Mouse (Mus musculus) gastrocnemius, postnatal 25 days (tissue): ENCODE data around the gene C1d. TPM values are rescaled to one million over a fixed set of nuclear protein-coding genes. Genes with fewer than 3 reads are reported as not detected.
A peak's percentile ranks its signal among the peaks of the same experiment; 100 is the strongest.
"Not testable (repeated sequence)": the region's sequence is repeated elsewhere in the genome, so short reads cannot be mapped to it uniquely, and the experiment has no call there.

Source experiments
- DNase-seq: peaks from one replicate; pipeline ENCODE4 v3.0.0; 2022
- long read RNA-seq, 2 experiments: library from polyadenylated mRNA; stranded (forward); transcript quantifications; one replicate each; pipeline ENCODE4 v2.0.0; 2021
- total RNA-seq, 2 experiments: library from RNA; stranded (reverse); gene quantifications; 1 replicate in 1 of 2; 2 replicates in 1 of 2; pipeline ENCODE4 v1.2.3; 2021

Gene C1d
- total RNA-seq, result 10 to 100 TPM; 29.5 to 30.4 TPM
- long read RNA-seq, experiment 1, transcript C1d-201 (5 exons, 2,981 nt), result major isoform, 76 of 79 reads
- long read RNA-seq, experiment 1, partial matches to known transcripts, result 0 of 79 reads
- long read RNA-seq, experiment 1, other reads (novel, unspliced or antisense), result 2 of 79 reads
- long read RNA-seq, experiment 2, transcript C1d-201 (5 exons, 2,981 nt), result major isoform, 65 of 67 reads
- long read RNA-seq, experiment 2, partial matches to known transcripts, result 1 of 67 reads
- long read RNA-seq, experiment 2, other reads (novel, unspliced or antisense), result 0 of 67 reads

- peak; percentile 90 for DNase-seq
Measured at GRCm38 (mm10) chr11:17257443-17257842, at the start of gene C1d. Gene C1d (plus strand): TSS chr11:17257579.

GRCm38 (mm10) chr11:17211258-17212140 is 45.9 kb upstream of the C1d start, which contains the start of gene Pno1:
Gene Pno1 (minus strand): TSS chr11:17211568.
- DNase-seq, result peak; percentile 94

GRCm38 (mm10) chr11:17212141-17212495 is 45.3 kb upstream of the C1d start:
- no peak for DNase-seq

GRCm38 (mm10) chr11:17212903-17213509 is 44.4 kb upstream of the C1d start:
- no peak for DNase-seq

- no peak for DNase-seq
Measured at GRCm38 (mm10) chr11:17215475-17215874, 41.9 kb upstream of the C1d start.

- DNase-seq, result no peak
Measured at GRCm38 (mm10) chr11:17221126-17221525, 36.3 kb upstream of the C1d start.

GRCm38 (mm10) chr11:17232792-17233191 is 24.6 kb upstream of the C1d start:
- DNase-seq, result no peak

GRCm38 (mm10) chr11:17236449-17237037 is 20.8 kb upstream of the C1d start:
- DNase-seq, result no peak

GRCm38 (mm10) chr11:17238598-17238997 is 18.8 kb upstream of the C1d start:
- not testable (repeated sequence) for DNase-seq

GRCm38 (mm10) chr11:17248715-17249114 is 8.7 kb upstream of the C1d start:
- no peak for DNase-seq

- DNase-seq, result no peak
Measured at GRCm38 (mm10) chr11:17256813-17257365, 490 bp upstream of the C1d start.

- no peak for DNase-seq
Measured at GRCm38 (mm10) chr11:17257861-17258260, 482 bp downstream of the C1d start.

- no peak for DNase-seq
Measured at GRCm38 (mm10) chr11:17267176-17267575, 9.8 kb downstream of the C1d start.

- DNase-seq, result peak; percentile 50
Measured at GRCm38 (mm10) chr11:17268801-17269200, 11.4 kb downstream of the C1d start.

- no peak for DNase-seq
Measured at GRCm38 (mm10) chr11:17279959-17280358, 22.6 kb downstream of the C1d start.

- no peak for DNase-seq
Measured at GRCm38 (mm10) chr11:17284055-17284454, 26.7 kb downstream of the C1d start.

- DNase-seq, result no peak
Measured at GRCm38 (mm10) chr11:17288884-17289283, 31.5 kb downstream of the C1d start.

- DNase-seq, result peak; percentile 32
Measured at GRCm38 (mm10) chr11:17306007-17306891, 48.9 kb downstream of the C1d start.

- DNase-seq, result no peak
Measured at GRCm38 (mm10) chr11:17307457-17307856, 50.1 kb downstream of the C1d start.
